Mouse (Mus musculus) stomach, embryonic 15.5 days (tissue): ENCODE results near the gene Cfap43. TPM values are rescaled to one million over a fixed set of nuclear protein-coding genes. Genes with fewer than 3 reads are reported as not detected.

Source experiments
- ATAC-seq: fragments of 200-750 bp; cut with Nextera tagmentation; 2 replicates; pipeline ENCODE4 v1.8.0; 2017; ENCODE audit warnings: low read depth, moderate number of reproducible peaks, moderate TSS enrichment; ENCODE audit not compliant: insufficient read depth, low FRiP score
- H3K27ac ChIP-seq: fragments of 300-500 bp; sonication (generic); 2 replicates; pipeline ENCODE4 v1.5.1; 2015; ENCODE audit warnings: mild to moderate bottlenecking, inconsistent platforms
- H3K27me3 ChIP-seq: fragments of 300-500 bp; sonication (generic); replicated peaks from 2 replicates; pipeline ENCODE4 v1.6.1; 2015; ENCODE audit warnings: inconsistent platforms
- H3K36me3 ChIP-seq: fragments of 300-500 bp; sonication (generic); 2 replicates; pipeline ENCODE4 v1.6.1; 2015; ENCODE audit warnings: inconsistent platforms
- H3K4me1 ChIP-seq: fragments of 300-500 bp; sonication (generic); 2 replicates; pipeline ENCODE4 v1.6.1; 2015; ENCODE audit warnings: inconsistent platforms
- H3K4me2 ChIP-seq: fragments of 300-500 bp; sonication (generic); 2 replicates; pipeline ENCODE4 v1.6.1; 2015; ENCODE audit warnings: mild to moderate bottlenecking, inconsistent platforms
- H3K4me3 ChIP-seq: fragments of 300-500 bp; sonication (generic); replicated peaks from 2 replicates; pipeline ENCODE4 v1.5.1; 2015; ENCODE audit warnings: inconsistent platforms
- H3K9ac ChIP-seq: fragments of 300-500 bp; sonication (generic); 2 replicates; pipeline ENCODE4 v1.6.1; 2015; ENCODE audit warnings: inconsistent platforms
- H3K9me3 ChIP-seq: fragments of 300-500 bp; sonication (generic); 2 replicates; pipeline ENCODE4 v1.6.1; 2016; ENCODE audit warnings: inconsistent platforms
- WGBS: fragments of 180-500 bp; shearing (Covaris S2); methylation state at CpG from one replicate; pipeline ENCODE4 v1.1.7; 2015; 5-methylcytosine and 5-hydroxymethylcytosine counted together
- polyA plus RNA-seq: library from polyadenylated mRNA; unstranded; fragments of >200 nt; fragmentation: Nextera tagmentation; extraction: Ambion mirVana; gene quantifications from 2 replicates; pipeline ENCODE4 v1.2.1, GENCODE M21; 2015

The Cfap43 gene
- polyA plus RNA-seq, 1 experiment from 2014 or later: 0.62 TPM

- H3K27ac ChIP-seq: no peak overlapping the region
- H3K4me2 ChIP-seq: no peak overlapping the region
- H3K4me3 ChIP-seq: no peak overlapping the region
- H3K4me1 ChIP-seq: no peaks in the 10 kb centered on the region; the same call in none of the 2 replicates
- H3K36me3 ChIP-seq: no peaks in the 10 kb centered on the region
- H3K27me3 ChIP-seq: 0 out of 2 replicates have a peak, but pooled peaks cover 7% of the 10 kb centered on the region
- 88% methylated on average over 8 of the region's 8 CpGs for WGBS
- H3K9ac ChIP-seq: no peak overlapping the region
- no peak for ATAC-seq
- H3K9me3 ChIP-seq: no peaks in the 10 kb centered on the region
Measured at GRCm38 (mm10) chr19:47934146-47934545, 15.1 kb upstream of the Cfap43 start.

GRCm38 (mm10) chr19:47931982-47932638 is 13.0 kb upstream of the Cfap43 start:
- no peak overlapping the region; the same call in 1 of the 2 replicates for H3K27ac ChIP-seq
- no peak overlapping the region for H3K4me3 ChIP-seq
- no peaks in the 10 kb centered on the region for H3K4me1 ChIP-seq
- WGBS: 37% methylated on average over 7 of the region's 7 CpGs
- H3K36me3 ChIP-seq: no peaks in the 10 kb centered on the region
- no peak overlapping the region for H3K4me2 ChIP-seq
- peak; percentile 56; the same call in 1 of the 2 replicates for ATAC-seq
- no peak overlapping the region for H3K9ac ChIP-seq
- no peaks in the 10 kb centered on the region for H3K9me3 ChIP-seq
- H3K27me3 ChIP-seq: no peaks in the 10 kb centered on the region

- Histone ChIP-seq H3K36me3 (no peaks in the 10 kb centered on the region), H3K9ac (no peak overlapping the region), H3K4me1 (no peaks in the 10 kb centered on the region), H3K9me3 (no peaks in the 10 kb centered on the region), H3K4me3 (no peak overlapping the region), H3K27ac (no peak overlapping the region; the same call in 1 of the 2 replicates), H3K4me2 (no peak overlapping the region), H3K27me3 (no peaks in the 10 kb centered on the region)
- 55% methylated on average over 4 of the region's 4 CpGs for WGBS
- no peak for ATAC-seq
Measured at GRCm38 (mm10) chr19:47929043-47929442, 10.0 kb upstream of the Cfap43 start.

- no peak for ATAC-seq
Measured at GRCm38 (mm10) chr19:47927032-47927431, 7.9 kb upstream of the Cfap43 start.

GRCm38 (mm10) chr19:47925819-47926218 is 6.7 kb upstream of the Cfap43 start:
- Histone ChIP-seq H3K27me3 (no peaks in the 10 kb centered on the region), H3K4me1 (no peaks in the 10 kb centered on the region), H3K4me3 (no peak overlapping the region), H3K9ac (no peak overlapping the region), H3K4me2 (no peak overlapping the region), H3K9me3 (no peaks in the 10 kb centered on the region), H3K27ac (no peak overlapping the region), H3K36me3 (no peaks in the 10 kb centered on the region)
- 68% methylated on average over 7 of the region's 7 CpGs for WGBS
- no peak for ATAC-seq

More at GRCm38 (mm10) chr19:47927032-47927431, 7.9 kb upstream of the Cfap43 start:
- H3K9me3 ChIP-seq: no peaks in the 10 kb centered on the region
- WGBS: 80% methylated on average over 2 of the region's 2 CpGs
- H3K4me1 ChIP-seq: no peaks in the 10 kb centered on the region
- no peak overlapping the region for H3K4me3 ChIP-seq
- no peak overlapping the region for H3K27ac ChIP-seq
- H3K27me3 ChIP-seq: no peaks in the 10 kb centered on the region
- H3K36me3 ChIP-seq: no peaks in the 10 kb centered on the region
- H3K4me2 ChIP-seq: no peak overlapping the region
- H3K9ac ChIP-seq: no peak overlapping the region

GRCm38 (mm10) chr19:47919966-47920375 is 884 bp upstream of the Cfap43 start:
- Histone ChIP-seq H3K27ac (peak overlapping the region; percentile 97), H3K4me3 (peak overlapping the region; percentile 93), H3K4me2 (peak overlapping the region; percentile 86), H3K36me3 (no peaks in the 10 kb centered on the region), H3K4me1 (peaks cover 28% of the 10 kb centered on the region), H3K9ac (no peak overlapping the region; the same call in 1 of the 2 replicates), H3K9me3 (no peaks in the 10 kb centered on the region), H3K27me3 (no peaks in the 10 kb centered on the region)
- peak; percentile 1; the same call in 1 of the 2 replicates for ATAC-seq
- under 1% methylated on average over 8 of the region's 8 CpGs for WGBS

GRCm38 (mm10) chr19:47918455-47919101 is 509 bp downstream of the Cfap43 start:
- H3K36me3 ChIP-seq: no peaks in the 10 kb centered on the region
- no peak; the same call in 1 of the 2 replicates for ATAC-seq
- H3K9ac ChIP-seq: peak overlapping the region; percentile 95
- H3K27me3 ChIP-seq: no peaks in the 10 kb centered on the region
- peak overlapping the region; percentile 93 for H3K4me3 ChIP-seq
- no peaks in the 10 kb centered on the region for H3K9me3 ChIP-seq
- H3K4me2 ChIP-seq: peak overlapping the region; percentile 86
- peaks cover 28% of the 10 kb centered on the region for H3K4me1 ChIP-seq
- 1% methylated on average over 29 of the region's 29 CpGs for WGBS
- peak overlapping the region; percentile 97 for H3K27ac ChIP-seq

GRCm38 (mm10) chr19:47918016-47918415 is 1.1 kb downstream of the Cfap43 start:
- 19% methylated on average over 9 of the region's 9 CpGs for WGBS
- no peak for ATAC-seq
- Histone ChIP-seq H3K9me3 (no peaks in the 10 kb centered on the region), H3K4me2 (peak overlapping the region; percentile 86), H3K4me3 (peak overlapping the region; percentile 93), H3K27ac (peak overlapping the region; percentile 97; the same call in 1 of the 2 replicates), H3K36me3 (no peaks in the 10 kb centered on the region), H3K27me3 (no peaks in the 10 kb centered on the region), H3K9ac (peak overlapping the region; percentile 95; the same call in 1 of the 2 replicates), H3K4me1 (peaks cover 28% of the 10 kb centered on the region)

GRCm38 (mm10) chr19:47917396-47917795 is 1.7 kb downstream of the Cfap43 start:
- Histone ChIP-seq H3K27ac (no peak overlapping the region), H3K4me1 (peaks cover 31% of the 10 kb centered on the region), H3K9me3 (no peaks in the 10 kb centered on the region), H3K4me3 (peak overlapping the region; percentile 93; the same call in 1 of the 2 replicates), H3K9ac (no peak overlapping the region), H3K36me3 (no peaks in the 10 kb centered on the region), H3K4me2 (peak overlapping the region; percentile 86), H3K27me3 (no peaks in the 10 kb centered on the region)
- no peak for ATAC-seq
- 36% methylated on average over 4 of the region's 4 CpGs for WGBS

GRCm38 (mm10) chr19:47915251-47915650 is 3.8 kb downstream of the Cfap43 start:
- Histone ChIP-seq H3K36me3 (no peaks in the 10 kb centered on the region), H3K4me3 (no peak overlapping the region), H3K4me1 (peaks cover 32% of the 10 kb centered on the region), H3K9ac (no peak overlapping the region), H3K4me2 (no peak overlapping the region), H3K27me3 (no peaks in the 10 kb centered on the region), H3K27ac (no peak overlapping the region), H3K9me3 (no peaks in the 10 kb centered on the region)
- WGBS: 84% methylated on average over 4 of the region's 4 CpGs
- no peak for ATAC-seq

GRCm38 (mm10) chr19:47914191-47914590 is 4.9 kb downstream of the Cfap43 start:
- no peak for ATAC-seq
- Histone ChIP-seq H3K4me3 (no peak overlapping the region), H3K36me3 (no peaks in the 10 kb centered on the region), H3K27me3 (no peaks in the 10 kb centered on the region), H3K4me1 (peaks cover 34% of the 10 kb centered on the region), H3K27ac (no peak overlapping the region), H3K9me3 (no peaks in the 10 kb centered on the region), H3K9ac (no peak overlapping the region), H3K4me2 (no peak overlapping the region)
- 89% methylated on average over 4 of the region's 4 CpGs for WGBS

GRCm38 (mm10) chr19:47913344-47913743 is 5.7 kb downstream of the Cfap43 start:
- whole genome bisulfite sequencing: 90% methylated on average over 7 of the region's 7 CpGs
- Histone ChIP-seq H3K9ac (no peak overlapping the region), H3K4me3 (no peak overlapping the region), H3K9me3 (no peaks in the 10 kb centered on the region), H3K4me2 (no peak overlapping the region), H3K36me3 (no peaks in the 10 kb centered on the region), H3K27ac (no peak overlapping the region), H3K4me1 (peaks cover 39% of the 10 kb centered on the region), H3K27me3 (no peaks in the 10 kb centered on the region)
- ATAC-seq: no peak
